Mouse (Mus musculus) erythroblast, adult 5-6 weeks (primary cell): ENCODE data around the gene Srp54a. TPM values are rescaled to one million over a fixed set of nuclear protein-coding genes. Genes with fewer than 3 reads are reported as not detected.
"Not testable (repeated sequence)": the region's sequence is repeated elsewhere in the genome, so short reads cannot be mapped to it uniquely, and the experiment has no call there.

Experiments used
- ATAC-seq: replicated peaks from 2 replicates; pipeline ENCODE4 v1.8.0; 2016; ENCODE audit warnings: moderate number of reproducible peaks, mild to moderate bottlenecking, moderate TSS enrichment, inconsistent platforms; ENCODE audit not compliant: poor library complexity, low FRiP score, severe bottlenecking
- total RNA-seq, 2 experiments: library from RNA; stranded (forward) in 1 of 2; stranded (reverse) in 1 of 2; fragments of 150-400 nt in 1 of 2; fragments of 200-764, 138-1000 nt in 1 of 2; gene quantifications; 2 replicates each; pipeline versions ENCODE4 v1.2.3 to v1.2.4; 2015 to 2017; ENCODE audit warnings: low replicate concordance in 2 of 2

Srp54a gene
- total RNA-seq (2015; ENCODE audit: low replicate concordance) (31.1 and 33.2 TPM in 2 replicates), total RNA-seq (2017; ENCODE audit: low replicate concordance) (74.0 and 116 TPM in 2 replicates)

GRCm38 (mm10) chr12:55079726-55080600, at the start of gene Srp54a, which contains the start of gene 2700097O09Rik:
Gene Srp54a, plus strand, starts transcription at chr12:55080262.
Gene 2700097O09Rik, minus strand, starts transcription at chr12:55080110.
- ATAC-seq, result peak; percentile 94

GRCm38 (mm10) chr12:55041011-55041410, 39.1 kb upstream of the Srp54a start:
- ATAC-seq, result no peak

GRCm38 (mm10) chr12:55049731-55050353, 30.2 kb upstream of the Srp54a start:
- no peak for ATAC-seq

- peak; percentile 90 for ATAC-seq
Observed at GRCm38 (mm10) chr12:55051210-55052173, 28.6 kb upstream of the Srp54a start.

- peak; percentile 67 for ATAC-seq
Observed at GRCm38 (mm10) chr12:55053267-55053666, 26.8 kb upstream of the Srp54a start.

GRCm38 (mm10) chr12:55054551-55055241, 25.4 kb upstream of the Srp54a start:
- no peak for ATAC-seq

- ATAC-seq, result no peak
Observed at GRCm38 (mm10) chr12:55056703-55057102, 23.4 kb upstream of the Srp54a start.

- ATAC-seq, result no peak
Observed at GRCm38 (mm10) chr12:55058865-55059615, 21.0 kb upstream of the Srp54a start.

- ATAC-seq, result peak; percentile 53
Observed at GRCm38 (mm10) chr12:55059812-55060211, 20.2 kb upstream of the Srp54a start.

- ATAC-seq, result peak; percentile 81
Observed at GRCm38 (mm10) chr12:55060212-55060898, 19.7 kb upstream of the Srp54a start.

- ATAC-seq, result no peak
Observed at GRCm38 (mm10) chr12:55061006-55061405, 19.1 kb upstream of the Srp54a start.

GRCm38 (mm10) chr12:55062141-55062540, 17.9 kb upstream of the Srp54a start:
- no peak for ATAC-seq

- ATAC-seq, result no peak
Observed at GRCm38 (mm10) chr12:55072495-55072894, 7.6 kb upstream of the Srp54a start.

GRCm38 (mm10) chr12:55073686-55074085, 6.4 kb upstream of the Srp54a start:
- no peak for ATAC-seq

GRCm38 (mm10) chr12:55075296-55075695, 4.8 kb upstream of the Srp54a start:
- no peak for ATAC-seq

GRCm38 (mm10) chr12:55078706-55079105, 1.4 kb upstream of the Srp54a start:
- ATAC-seq, result not testable (repeated sequence)

GRCm38 (mm10) chr12:55080601-55080942, 510 bp downstream of the Srp54a start:
- ATAC-seq, result peak; percentile 40; the same call in 1 of the 2 replicates

- not testable (repeated sequence) for ATAC-seq
Observed at GRCm38 (mm10) chr12:55092127-55092526, 12.1 kb downstream of the Srp54a start.
